Mouse (Mus musculus): ENCODE measurements at regions not wholly inside any gene's neighbourhood (a gene's known extent, or its start where the extent isn't known, plus 50 kb on each side); places are given as distances from the start of the nearest gene placed in this dataset.

- no peak for DNase-seq (ENCODE audit: extremely low spot score)
Measured at GRCm38 (mm10) chr6:104038853-104039252, 453.7 kb upstream of the Cntn6 start.

- no peak for DNase-seq (ENCODE audit: extremely low spot score)
Measured at GRCm38 (mm10) chr6:104040450-104040849, 452.1 kb upstream of the Cntn6 start.

GRCm38 (mm10) chr6:104055996-104056395, 436.6 kb upstream of the Cntn6 start:
- DNase-seq (ENCODE audit: extremely low spot score) = no peak

GRCm38 (mm10) chr6:104061692-104062263, 430.8 kb upstream of the Cntn6 start:
- no peak for DNase-seq (ENCODE audit: extremely low spot score)

- DNase-seq (ENCODE audit: extremely low spot score) = no peak
Measured at GRCm38 (mm10) chr6:104080581-104080980, 412.0 kb upstream of the Cntn6 start.

GRCm38 (mm10) chr6:104082242-104082641, 410.3 kb upstream of the Cntn6 start:
- DNase-seq (ENCODE audit: extremely low spot score) = no peak

- no peak for DNase-seq (ENCODE audit: extremely low spot score)
Measured at GRCm38 (mm10) chr6:104108386-104108785, 384.2 kb upstream of the Cntn6 start.
